Mouse (Mus musculus) megakaryocyte-erythroid progenitor cell, adult 5-6 weeks (primary cell): ENCODE results near the gene Gm10945. TPM values are rescaled to one million over a fixed set of nuclear protein-coding genes. Genes with fewer than 3 reads are reported as not detected.

Experiments
- ATAC-seq: replicated peaks from 2 replicates; pipeline ENCODE4 v1.8.0; 2016; ENCODE audit warnings: mild to moderate bottlenecking, inconsistent platforms; ENCODE audit not compliant: severe bottlenecking, poor library complexity, low FRiP score, low TSS enrichment
- total RNA-seq, 2 experiments: library from RNA; stranded (forward) in 1 of 2; stranded (reverse) in 1 of 2; fragments of 200-1000, 215-1000 nt in 1 of 2; fragments of >200 nt in 1 of 2; fragmentation: Nextera tagmentation in 1 of 2; gene quantifications; 2 replicates each; pipeline ENCODE4 v1.2.3; 2014 to 2017

Gene Gm10945
- total RNA-seq (2014; fragmentation: Nextera tagmentation) (not detected in 2 replicates), total RNA-seq (2017) (not detected in 2 replicates)

DNA sequence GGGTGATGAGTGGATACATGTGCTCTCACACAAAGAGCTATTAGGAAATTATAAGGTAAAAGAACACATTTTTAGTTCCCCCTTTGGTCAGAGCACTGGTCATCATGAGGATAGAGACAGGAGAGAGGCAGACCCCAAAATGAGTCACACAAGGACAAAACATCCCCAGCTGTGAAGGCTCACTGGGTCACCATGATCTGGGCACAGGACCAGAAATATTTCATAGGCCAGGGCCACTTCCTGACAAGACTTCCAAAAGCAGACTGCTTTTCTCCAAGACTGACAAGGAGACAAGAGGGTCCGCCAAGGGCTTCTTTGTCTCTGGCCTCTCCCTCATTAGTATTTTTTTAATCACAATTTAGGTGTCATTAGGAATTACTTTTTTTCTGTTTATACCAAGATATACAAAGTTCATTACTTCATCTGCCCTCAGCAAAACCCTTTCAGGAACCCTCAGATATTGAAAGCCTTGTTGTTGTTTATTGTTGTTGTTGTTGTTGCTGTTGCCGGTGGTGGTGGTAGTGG lies at the start of gene Gm10945:
Gene Gm10945 (minus strand): TSS at position 475 of the 525 bp plus-strand sequence.
- ATAC-seq = no peak

GRCm38 (mm10) chr10:6790226-6790625 lies 28.7 kb upstream of the Gm10945 start:
- no peak for ATAC-seq

- peak; percentile 75 for ATAC-seq
Observed at GRCm38 (mm10) chr10:6788517-6789237, 27.1 kb upstream of the Gm10945 start.

- no peak for ATAC-seq
Observed at GRCm38 (mm10) chr10:6758206-6758605, 3.4 kb downstream of the Gm10945 start, which contains the start of gene Oprm1. Oprm1 (plus strand) TSS chr10:6758506.

DNA sequence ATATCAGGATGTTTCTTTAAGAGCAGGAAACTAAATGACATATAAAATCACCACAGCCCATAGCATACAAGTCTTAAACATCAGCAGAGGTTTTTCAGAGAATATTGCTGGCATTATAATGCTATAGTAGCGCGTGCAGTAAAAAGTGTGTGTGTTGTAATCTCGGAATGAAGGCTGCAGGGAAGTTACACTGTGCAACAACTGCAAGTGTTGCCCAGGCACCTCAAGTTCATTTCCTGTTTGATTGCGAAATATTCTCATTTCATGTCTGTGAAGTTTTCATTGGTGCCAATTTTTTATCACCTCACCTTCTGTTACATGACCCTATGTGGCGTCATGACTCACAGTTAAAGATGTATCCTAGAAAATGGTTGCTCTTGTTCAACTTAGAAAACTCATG lies 8.2 kb downstream of the Gm10945 start:
- ATAC-seq = no peak

DNA sequence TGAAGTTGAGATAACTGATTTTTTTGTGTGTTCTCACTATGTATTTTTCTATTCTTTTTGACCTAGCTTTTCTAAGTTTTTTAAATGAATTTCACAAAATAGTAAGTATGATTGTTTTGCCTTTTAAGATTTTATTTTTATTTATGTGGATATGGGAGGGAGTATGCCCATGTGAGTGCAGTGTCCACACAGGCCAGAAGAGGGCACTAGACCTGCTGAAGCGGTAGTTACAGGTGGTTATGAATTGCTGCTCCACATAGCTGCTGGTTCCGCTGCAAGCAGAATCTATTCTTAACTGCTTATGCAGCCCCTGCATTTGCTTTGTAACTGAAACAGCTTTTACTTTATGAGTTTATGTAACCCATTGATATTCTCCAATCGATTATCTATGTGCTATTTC lies 33.1 kb downstream of the Gm10945 start:
- ATAC-seq = no peak

- ATAC-seq = no peak
Observed at GRCm38 (mm10) chr10:6723765-6724164, 37.8 kb downstream of the Gm10945 start.

DNA sequence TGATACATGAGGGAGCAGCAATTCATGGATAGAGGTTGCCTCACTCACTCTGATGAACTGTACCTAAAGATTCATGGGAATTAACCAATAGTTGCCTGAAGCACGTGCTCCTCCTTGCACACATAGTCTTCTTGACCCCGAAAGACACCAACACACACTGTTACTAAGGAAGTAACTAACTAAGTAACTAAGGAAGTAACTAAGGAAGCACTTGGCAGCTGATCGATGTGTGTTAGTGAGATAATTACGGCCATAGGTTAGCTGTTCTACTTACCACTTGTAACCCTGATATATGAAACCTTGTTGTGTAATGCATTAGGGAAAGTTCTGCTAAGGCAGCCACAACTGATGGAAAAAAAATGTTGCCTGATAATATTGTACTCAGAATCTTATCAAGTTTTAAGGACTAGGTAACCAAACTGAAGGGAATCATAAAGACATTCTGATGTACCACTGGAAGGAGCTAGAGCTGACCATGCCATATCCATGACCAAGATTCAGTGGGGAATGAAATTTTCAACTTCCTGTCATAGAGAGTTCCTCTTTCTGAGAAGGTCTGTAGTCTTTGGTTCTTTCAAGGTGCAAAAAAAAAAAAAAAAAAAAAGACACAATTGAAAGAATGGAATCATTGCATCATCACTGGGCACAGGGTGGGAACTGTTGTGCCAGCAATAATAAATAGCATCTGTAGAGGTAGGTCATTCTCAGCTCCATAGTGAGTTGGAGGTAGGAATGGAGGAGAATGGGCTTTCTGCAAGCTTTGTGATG lies 44.2 kb downstream of the Gm10945 start:
- no peak for ATAC-seq

DNA sequence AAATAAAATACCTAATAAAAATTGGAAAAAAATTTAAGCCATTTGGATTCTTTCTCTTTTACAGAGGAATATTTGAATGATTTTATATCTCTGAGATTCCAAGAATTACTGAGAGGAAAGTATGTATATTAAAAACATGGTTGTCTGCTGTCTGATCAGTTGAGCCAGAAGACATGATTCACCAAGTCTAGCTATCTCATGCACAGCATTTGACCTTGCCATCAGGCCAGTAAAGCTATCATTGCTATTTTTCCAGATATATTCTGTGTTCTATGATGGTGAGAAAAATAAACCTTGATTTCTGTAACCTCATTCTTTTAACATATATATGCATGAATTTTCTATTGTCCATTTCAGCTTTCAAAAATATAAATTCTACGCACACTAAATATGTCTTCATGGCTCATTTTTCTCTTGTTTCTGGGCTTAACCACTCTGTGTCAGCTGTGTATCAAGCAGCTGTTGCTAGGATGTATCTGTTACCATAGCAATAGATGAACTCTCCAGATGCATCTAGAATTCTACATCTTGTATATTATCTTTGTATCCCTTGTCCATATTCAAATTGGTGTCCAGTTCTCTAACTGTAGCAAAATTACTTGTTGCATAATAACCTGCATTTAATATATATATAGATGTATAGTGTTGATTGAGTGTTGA lies 56.2 kb downstream of the Gm10945 start:
- no peak for ATAC-seq

GRCm38 (mm10) chr10:6694218-6694850 lies 67.2 kb downstream of the Gm10945 start:
- peak; percentile 65; the same call in 1 of the 2 replicates for ATAC-seq

Other genes starting within 250 kb of the Gm10945 start
- gene Oprm1, start 3.3 kb downstream of the Gm10945 start, total RNA-seq (2014; fragmentation: Nextera tagmentation) = not detected in 2 replicates
- gene Oprm1, start 3.3 kb downstream of the Gm10945 start, total RNA-seq (2017) = not detected in 2 replicates